Mouse (Mus musculus): ENCODE measurements around the gene Cfap300.

Gene Cfap300

DNA sequence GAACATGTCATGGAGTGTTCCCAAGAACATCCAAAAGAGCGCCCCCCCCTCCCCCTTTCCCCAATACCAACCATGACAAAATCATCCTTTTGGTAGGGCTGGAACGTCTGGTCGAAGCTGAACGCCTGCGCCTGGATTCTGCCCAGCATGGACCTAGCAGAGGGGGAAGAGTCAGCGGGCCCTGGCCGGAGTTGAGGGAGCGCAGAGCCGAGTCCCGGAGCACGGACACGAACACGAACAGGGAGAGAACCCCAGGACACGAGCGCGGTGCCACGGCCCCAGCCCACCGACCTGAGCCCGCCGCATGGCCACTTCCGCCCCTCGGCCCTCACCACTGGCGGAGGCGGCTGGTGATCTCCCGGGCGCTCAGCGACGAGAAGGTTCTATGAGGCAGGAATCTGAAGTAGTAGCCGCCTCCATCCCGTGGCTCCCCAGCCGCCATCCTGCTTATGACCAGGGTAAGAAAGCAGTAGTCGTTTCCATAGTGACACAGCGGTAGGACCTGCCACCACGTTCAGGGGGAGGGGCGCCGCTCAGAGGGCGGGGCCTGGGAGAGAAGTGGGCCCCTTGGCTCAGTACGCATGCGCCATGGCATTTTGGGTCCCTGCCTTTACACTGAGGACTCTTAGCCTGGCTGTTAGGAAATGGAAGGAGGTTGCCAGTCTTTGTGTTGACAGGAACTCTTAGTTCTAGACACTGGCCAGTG lies at the start of gene Cfap300:
Gene Cfap300, minus strand, starts transcription at position 486 of the 706 bp plus-strand sequence.
- DNase-seq: peak; percentile 95

GRCm38 (mm10) chr9:8078882-8079281 lies 36.3 kb upstream of the Cfap300 start:
- no peak for DNase-seq

GRCm38 (mm10) chr9:8074345-8074744 lies 31.7 kb upstream of the Cfap300 start:
- DNase-seq: no peak

- DNase-seq: no peak
Measured at GRCm38 (mm10) chr9:8073203-8073755, 30.7 kb upstream of the Cfap300 start.

DNA sequence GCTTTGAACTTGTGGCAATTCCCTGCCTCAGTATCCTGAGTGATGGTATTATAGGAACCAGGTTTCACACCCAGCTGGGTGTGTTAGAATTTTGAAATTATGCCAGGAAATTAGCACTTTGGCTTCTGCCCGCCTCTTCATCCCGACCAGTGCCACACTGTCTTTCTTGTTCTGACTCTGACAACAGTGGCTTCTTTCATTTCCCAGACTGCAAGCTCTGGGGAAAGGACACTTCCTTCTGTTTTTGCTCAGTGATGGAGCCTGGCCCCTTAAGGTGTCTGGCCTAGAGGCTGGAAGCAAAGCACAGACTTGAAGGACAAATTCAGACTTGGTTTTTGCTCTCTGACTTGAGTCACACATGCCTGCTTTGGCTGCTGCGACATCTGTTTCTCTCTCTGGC lies 17.0 kb upstream of the Cfap300 start:
- DNase-seq: no peak

- no peak for DNase-seq
Measured at GRCm38 (mm10) chr9:8054831-8055230, 12.2 kb upstream of the Cfap300 start.

DNA sequence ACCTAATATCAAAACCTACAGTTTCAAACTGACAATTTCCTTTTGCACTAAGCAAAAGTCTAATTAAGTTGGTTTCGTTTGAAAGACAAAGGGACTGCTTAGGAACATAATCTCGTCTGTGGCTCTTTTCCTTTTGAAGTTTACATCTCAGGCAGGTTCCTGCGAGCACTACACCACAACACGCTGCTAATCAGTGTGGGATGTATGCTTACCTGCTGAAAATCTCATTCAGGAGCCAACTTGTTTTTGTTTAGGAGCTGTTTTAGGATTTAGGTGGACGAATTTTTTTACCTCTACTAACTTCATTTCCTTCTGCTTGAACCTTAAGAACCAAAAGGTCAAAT lies 393 bp upstream of the Cfap300 start:
- no peak for DNase-seq

- no peak for DNase-seq
Measured at GRCm38 (mm10) chr9:8035546-8035945, 7.1 kb downstream of the Cfap300 start.

GRCm38 (mm10) chr9:8035091-8035490 lies 7.5 kb downstream of the Cfap300 start:
- no peak for DNase-seq

DNA sequence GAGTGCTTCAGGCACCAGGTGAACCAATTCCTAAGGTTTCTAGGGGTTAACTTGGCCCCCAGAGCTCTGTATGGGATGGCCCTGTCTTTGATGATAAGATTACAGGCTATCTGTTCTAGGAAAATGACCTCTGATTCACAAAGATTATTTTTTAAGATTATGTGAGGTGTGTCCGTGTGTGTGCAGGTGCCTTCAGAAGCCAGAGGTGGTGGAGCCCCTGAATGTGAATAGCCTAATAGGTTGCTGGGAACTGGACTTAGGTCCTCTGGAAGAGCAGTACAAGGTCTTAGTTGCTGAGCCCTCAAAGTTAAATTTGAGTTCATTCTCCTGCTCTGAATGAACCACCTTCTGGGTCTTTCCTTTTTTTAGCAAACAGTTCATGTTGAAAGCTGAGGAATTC lies 8.5 kb downstream of the Cfap300 start:
- no peak for DNase-seq

DNA sequence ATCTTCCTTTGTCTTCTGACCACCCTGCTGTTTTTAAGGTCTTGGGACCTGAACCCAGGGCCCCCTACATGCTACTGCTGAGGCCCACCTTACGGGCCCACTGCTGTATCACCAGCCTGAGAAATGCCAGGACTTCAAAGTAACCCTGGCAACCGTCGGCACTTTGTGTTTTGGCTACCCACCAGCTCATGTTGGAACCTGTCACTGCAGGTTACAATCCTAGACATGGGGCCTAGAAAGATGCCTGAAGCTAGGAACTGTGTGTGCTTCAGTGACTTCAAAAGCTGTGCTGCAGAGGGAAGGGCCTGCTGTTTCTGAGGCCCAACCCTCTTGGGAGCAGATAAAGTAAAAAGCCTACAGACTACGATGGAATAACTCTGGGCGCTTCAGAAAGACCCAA lies 9.8 kb downstream of the Cfap300 start:
- DNase-seq: no peak

DNA sequence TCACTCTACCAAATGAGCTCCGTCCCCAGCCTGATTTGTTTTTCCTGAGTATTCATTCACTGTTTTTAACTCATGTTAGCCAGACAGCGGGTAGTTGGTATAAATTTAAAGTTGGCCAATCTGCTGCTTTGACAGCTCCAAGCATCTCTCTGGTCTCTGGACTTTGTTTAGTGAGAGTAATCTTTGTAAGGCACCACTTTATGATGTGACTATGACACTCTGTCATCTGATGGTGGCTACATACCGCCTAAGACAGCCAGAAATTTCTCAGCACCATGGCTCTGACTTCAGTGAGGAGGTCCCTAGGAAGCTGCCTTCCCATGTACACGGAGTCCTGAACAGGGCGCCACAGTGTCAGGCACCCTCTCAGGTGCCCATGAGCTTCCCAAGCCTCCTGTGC lies 24.0 kb downstream of the Cfap300 start:
- no peak for DNase-seq

DNA sequence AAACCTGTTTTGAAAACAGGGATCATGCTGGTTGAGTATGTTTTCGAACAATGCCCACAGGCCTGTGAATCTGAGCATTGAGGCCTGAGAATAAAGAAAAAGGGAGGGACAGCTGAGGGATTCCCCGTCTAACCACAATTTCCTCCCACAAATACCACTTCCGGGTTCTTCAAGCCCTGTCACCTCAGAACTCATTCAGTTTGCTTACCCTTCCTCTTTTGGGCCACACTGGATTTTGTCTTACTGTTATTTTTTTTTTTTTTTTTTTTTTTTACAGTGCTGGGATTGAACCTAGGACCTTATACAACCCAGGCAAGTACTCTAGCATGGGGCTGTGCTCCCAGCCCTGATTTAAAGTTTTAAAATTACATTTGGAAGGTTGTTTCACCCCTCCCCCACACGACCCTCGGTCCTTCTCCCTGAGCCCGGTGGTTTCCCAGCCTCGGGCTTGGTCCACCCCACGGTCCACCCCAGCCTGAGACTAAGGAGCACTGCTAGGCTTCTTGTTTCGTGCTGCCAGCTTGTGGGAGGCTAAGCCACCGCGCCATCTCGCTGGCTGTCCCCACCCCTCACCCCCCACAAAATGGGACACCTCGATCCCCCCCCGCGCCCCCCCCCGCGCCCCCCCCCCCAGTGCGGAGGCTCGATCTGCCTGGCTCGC lies 25.2 kb downstream of the Cfap300 start:
- peak; percentile 17 for DNase-seq

DNA sequence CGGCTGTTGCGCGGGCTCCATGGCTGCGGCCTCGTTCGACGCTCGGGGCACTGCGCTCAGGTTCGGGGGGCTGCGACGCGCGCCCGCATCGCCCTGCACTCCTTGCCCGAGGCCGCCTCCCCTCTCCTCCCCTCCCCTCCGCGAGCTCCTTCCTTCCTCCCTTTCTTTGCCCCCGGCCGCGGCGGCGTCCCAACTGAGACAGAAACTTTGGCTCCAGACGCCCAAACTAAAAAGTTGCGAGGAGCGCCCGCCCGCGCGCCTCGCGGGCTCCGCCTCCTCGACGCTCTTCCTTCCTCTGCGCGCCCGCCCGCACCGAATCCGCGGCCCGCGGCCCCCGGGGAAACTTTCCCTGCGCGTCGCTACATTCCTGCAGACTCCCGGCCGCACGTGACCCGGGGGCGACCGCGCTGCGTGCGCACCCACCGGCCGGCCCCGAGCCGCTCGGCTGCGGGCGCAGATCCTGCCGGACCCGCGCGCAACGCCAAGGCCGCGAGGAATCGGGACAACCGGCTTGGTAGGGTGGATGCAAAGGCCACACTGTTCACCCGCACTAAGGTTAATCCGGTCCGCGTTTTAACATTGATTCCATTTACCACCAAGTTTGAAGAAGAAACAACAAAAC lies 38.1 kb downstream of the Cfap300 start, which contains the start of gene Yap1:
Gene Yap1, minus strand, starts transcription at position 227 of the 622 bp plus-strand sequence.
- DNase-seq: peak; percentile 46

DNA sequence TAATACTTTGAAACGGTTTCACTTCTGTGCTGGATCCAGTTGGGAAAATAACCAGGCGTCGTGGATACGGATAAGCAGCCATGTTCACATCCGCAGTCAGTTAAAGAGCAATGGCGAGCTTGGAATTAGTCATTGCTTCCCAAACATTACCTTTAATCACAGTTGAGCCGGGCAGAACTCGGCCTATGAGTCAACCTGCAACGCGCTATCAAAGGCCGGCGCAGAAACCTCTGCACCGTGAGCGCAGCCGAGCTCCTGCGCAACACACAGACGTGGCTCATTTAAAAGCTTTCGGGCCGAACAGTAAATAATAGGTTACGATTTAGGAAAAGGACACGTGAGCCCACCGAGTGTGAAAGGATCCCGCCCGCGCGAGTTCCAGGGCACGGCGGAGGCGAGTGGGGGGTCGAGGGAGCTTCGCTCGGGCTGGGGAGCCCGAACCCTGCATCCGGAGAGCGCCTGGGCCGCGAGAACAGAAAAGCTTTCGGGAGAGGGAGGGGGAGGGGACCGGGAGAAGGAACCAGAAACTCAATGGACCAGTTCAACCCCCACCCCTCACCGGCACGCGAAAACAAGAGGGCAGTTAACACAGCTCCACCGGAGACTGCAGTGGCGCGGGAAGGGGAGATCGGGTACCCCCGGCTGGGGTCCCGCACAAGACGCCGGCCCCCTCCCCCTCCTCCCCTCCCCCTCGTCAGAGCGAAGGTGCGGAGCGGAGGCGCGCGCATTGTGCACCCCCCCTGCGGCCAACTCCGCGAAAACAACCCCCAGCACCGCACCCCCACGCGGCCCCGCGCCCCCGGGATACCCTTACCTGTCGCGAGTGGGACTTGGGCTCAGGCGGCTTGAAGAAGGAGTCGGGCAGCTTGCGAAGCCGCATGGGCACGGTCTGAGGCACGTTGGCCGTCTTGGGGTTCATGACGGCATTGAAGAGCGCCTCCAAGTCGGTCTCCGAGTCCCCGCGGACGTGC lies 39.0 kb downstream of the Cfap300 start:
- peak; percentile 11 for DNase-seq

GRCm38 (mm10) chr9:8002806-8003205 lies 39.8 kb downstream of the Cfap300 start:
- no peak for DNase-seq

GRCm38 (mm10) chr9:8001352-8001751 lies 41.3 kb downstream of the Cfap300 start:
- no peak for DNase-seq

DNA sequence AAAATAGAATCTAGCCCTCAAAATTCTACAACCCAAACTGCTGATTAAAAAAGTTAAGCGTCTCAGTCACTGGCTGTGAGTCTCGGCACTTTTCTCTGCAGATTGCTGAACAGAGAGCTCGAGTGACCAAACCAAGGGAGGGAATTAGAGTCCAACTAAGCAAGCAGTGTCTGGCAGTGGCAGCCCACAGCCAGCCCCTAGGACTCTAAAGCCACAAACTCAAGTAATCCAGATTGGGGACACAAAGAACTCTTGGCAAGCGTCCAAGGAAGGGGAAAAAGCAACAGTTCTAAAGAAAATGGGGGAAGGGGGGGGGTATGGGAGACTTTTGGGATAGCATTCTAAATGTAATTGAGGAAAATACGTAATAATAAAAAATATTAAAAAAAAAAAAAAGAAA lies 48.3 kb downstream of the Cfap300 start:
- DNase-seq: no peak

DNA sequence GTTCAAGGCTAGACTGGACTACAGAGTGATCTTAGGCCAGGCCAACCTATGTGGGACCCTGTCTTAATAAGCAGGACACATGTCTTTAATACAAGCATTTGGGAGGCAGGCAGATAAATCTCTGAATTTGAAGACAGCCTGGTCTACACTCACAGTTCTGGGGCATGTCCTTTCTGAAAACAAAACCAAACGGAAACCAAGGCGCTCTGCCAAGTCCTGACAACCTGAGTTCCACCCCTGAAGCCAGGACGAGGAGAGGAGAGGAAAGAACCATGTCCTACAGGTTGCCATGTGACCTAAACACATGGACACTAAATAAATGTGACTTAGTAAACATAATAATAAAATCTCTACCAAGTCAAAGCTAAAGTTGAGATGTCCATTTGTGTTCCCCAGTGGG lies 50.0 kb downstream of the Cfap300 start:
- DNase-seq: no peak

- DNase-seq: no peak
Measured at GRCm38 (mm10) chr9:7990897-7991296, 51.7 kb downstream of the Cfap300 start.

DNA sequence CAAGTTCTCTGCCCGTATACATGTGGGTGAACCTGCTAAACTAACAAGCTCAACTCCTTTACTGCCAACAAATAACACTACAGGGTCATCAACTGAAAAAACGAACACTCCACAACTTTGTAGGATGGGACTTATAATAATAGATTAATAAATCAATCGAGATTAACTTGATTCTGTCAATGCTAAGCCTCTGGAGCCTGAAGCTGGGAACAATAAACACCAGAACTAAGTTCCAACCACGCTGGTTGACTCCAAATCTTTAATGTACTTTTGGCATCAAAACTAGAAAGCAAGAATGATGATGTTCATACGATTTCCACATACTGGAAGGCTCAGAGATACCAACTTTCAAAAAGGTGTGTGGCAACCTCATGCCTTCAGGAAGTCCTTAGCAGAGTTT lies 55.5 kb downstream of the Cfap300 start:
- no peak for DNase-seq

DNA sequence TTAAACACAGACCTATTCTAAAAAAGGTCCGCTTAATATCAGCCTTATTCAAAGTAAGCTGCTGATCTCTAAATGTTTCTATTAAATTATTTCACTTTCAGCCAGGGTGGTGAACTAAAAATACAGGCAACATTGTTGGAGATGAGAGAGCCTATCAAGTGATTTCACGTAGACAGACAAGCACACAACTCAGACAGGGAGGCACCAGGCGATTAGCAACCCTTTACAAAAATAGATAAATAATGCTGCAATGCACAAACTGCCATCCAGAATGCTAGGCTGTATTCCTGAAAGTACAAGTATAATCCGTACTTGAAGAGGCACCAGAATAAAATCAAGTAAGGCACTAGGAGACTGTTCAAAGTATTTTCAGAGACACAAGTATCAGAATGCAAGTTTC lies 58.3 kb downstream of the Cfap300 start:
- no peak for DNase-seq

DNA sequence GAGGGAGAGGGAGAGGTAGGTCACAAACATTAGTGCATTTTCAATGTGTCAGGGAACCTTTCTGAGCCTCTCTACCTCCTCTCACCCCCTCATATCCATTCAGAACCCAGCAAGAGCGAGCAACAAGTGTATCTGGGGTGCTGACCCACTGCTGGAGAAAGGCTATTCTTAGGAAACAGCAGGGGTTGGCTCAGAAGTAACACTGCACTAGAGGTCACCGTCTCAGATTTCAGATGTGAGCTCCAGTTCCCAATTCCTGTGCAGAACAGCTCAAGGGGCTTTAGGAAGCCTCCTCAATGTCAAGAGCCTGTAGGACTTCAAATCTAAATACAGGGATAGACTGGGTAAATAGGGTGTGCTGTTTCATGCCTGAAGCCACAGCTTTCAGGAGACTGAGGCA lies 59.0 kb downstream of the Cfap300 start:
- DNase-seq: no peak
